Mouse (Mus musculus): ENCODE results near the gene AI481877. TPM values are rescaled to one million over a fixed set of nuclear protein-coding genes. Genes with fewer than 3 reads are reported as not detected.

Gene AI481877
- polyA plus RNA-seq, 1 experiment: 1.0 TPM

GRCm38 (mm10) chr4:59035786-59036350 is 102.9 kb downstream of the AI481877 start:
- no peaks in the 10 kb centered on the region for H3K27me3 ChIP-seq (ENCODE audit: control insufficient read depth, insufficient read depth, low read length, poor library complexity, severe bottlenecking)
- H3K9me3 ChIP-seq (replicated peaks; ENCODE audit: control insufficient read depth, insufficient read depth, low read length, poor library complexity, severe bottlenecking): peaks cover 14% of the 10 kb centered on the region
- no peak overlapping the region for H3K27ac ChIP-seq (ENCODE audit: insufficient read depth, low read length)
- H3K9ac ChIP-seq (ENCODE audit: low read depth, poor library complexity, severe bottlenecking): peak overlapping the region; percentile 86
- H3K4me1 ChIP-seq (ENCODE audit: control insufficient read depth, insufficient read depth, low read length): no peaks in the 10 kb centered on the region
- H3K36me3 ChIP-seq (ENCODE audit: control insufficient read depth, insufficient read depth, low read length, poor library complexity, severe bottlenecking): no peaks in the 10 kb centered on the region
- H3K4me3 ChIP-seq (ENCODE audit: low read depth, low read length): peak overlapping the region; percentile 90
- TF ChIP-seq CTCF (IDR thresholded peaks at IDR 0.05; ENCODE audit: low read depth, low read length): no peak
- no peak for TF ChIP-seq POLR2A (IDR thresholded peaks at IDR 0.05; ENCODE audit: insufficient read depth, low read length)
- no peak for TF ChIP-seq EP300 (IDR thresholded peaks at IDR 0.05; ENCODE audit: insufficient read depth, low read depth, low read length)

- Histone ChIP-seq H3K4me3 (ENCODE audit: low read depth, low read length) (peak within 1 kb of the TSS; percentile 90), H3K36me3 (ENCODE audit: control insufficient read depth, insufficient read depth, low read length, poor library complexity, severe bottlenecking) (no peaks in the 10 kb centered on the region), H3K27ac (ENCODE audit: insufficient read depth, low read length) (no peak within 1 kb of the TSS), H3K9ac (ENCODE audit: low read depth, poor library complexity, severe bottlenecking) (peak within 1 kb of the TSS; percentile 86), H3K4me1 (ENCODE audit: control insufficient read depth, insufficient read depth, low read length) (no peaks in the 10 kb centered on the region), H3K27me3 (ENCODE audit: control insufficient read depth, insufficient read depth, low read length, poor library complexity, severe bottlenecking) (no peaks in the 10 kb centered on the region), H3K9me3 (replicated peaks; ENCODE audit: control insufficient read depth, insufficient read depth, low read length, poor library complexity, severe bottlenecking) (peaks cover 14% of the 10 kb centered on the region)
- no peak for TF ChIP-seq POLR2A (IDR thresholded peaks at IDR 0.05; ENCODE audit: insufficient read depth, low read length)
- TF ChIP-seq EP300 (IDR thresholded peaks at IDR 0.05; ENCODE audit: insufficient read depth, low read depth, low read length): no peak
- no peak for TF ChIP-seq CTCF (IDR thresholded peaks at IDR 0.05; ENCODE audit: low read depth, low read length)
Measured at GRCm38 (mm10) chr4:59034918-59035785, 103.6 kb downstream of the AI481877 start, which contains the start of gene Gng10. Gene Gng10 (plus strand): TSS chr4:59035088.

- Histone ChIP-seq H3K27ac (ENCODE audit: insufficient read depth, low read length) (no peak overlapping the region), H3K4me1 (ENCODE audit: control insufficient read depth, insufficient read depth, low read length) (no peaks in the 10 kb centered on the region), H3K9ac (ENCODE audit: low read depth, poor library complexity, severe bottlenecking) (0 out of 2 replicates have a peak overlapping the region, but pooled peaks have one; percentile 86), H3K9me3 (replicated peaks; ENCODE audit: control insufficient read depth, insufficient read depth, low read length, poor library complexity, severe bottlenecking) (peaks cover 18% of the 10 kb centered on the region), H3K4me3 (ENCODE audit: low read depth, low read length) (no peak overlapping the region), H3K36me3 (ENCODE audit: control insufficient read depth, insufficient read depth, low read length, poor library complexity, severe bottlenecking) (no peaks in the 10 kb centered on the region), H3K27me3 (ENCODE audit: control insufficient read depth, insufficient read depth, low read length, poor library complexity, severe bottlenecking) (no peaks in the 10 kb centered on the region)
- TF ChIP-seq CTCF (IDR thresholded peaks at IDR 0.05; ENCODE audit: low read depth, low read length): no peak
Measured at GRCm38 (mm10) chr4:59034325-59034917, 104.4 kb downstream of the AI481877 start.

GRCm38 (mm10) chr4:59016922-59017321 is 121.9 kb downstream of the AI481877 start:
- H3K36me3 ChIP-seq (ENCODE audit: control insufficient read depth, insufficient read depth, low read length, poor library complexity, severe bottlenecking): peaks cover 4% of the 10 kb centered on the region; the same call in 1 of the 2 replicates
- H3K4me3 ChIP-seq (ENCODE audit: low read depth, low read length): no peak overlapping the region
- H3K27me3 ChIP-seq (ENCODE audit: control insufficient read depth, insufficient read depth, low read length, poor library complexity, severe bottlenecking): no peaks in the 10 kb centered on the region
- H3K4me1 ChIP-seq (ENCODE audit: control insufficient read depth, insufficient read depth, low read length): no peaks in the 10 kb centered on the region
- no peak overlapping the region for H3K27ac ChIP-seq (ENCODE audit: insufficient read depth, low read length)
- H3K9me3 ChIP-seq (replicated peaks; ENCODE audit: control insufficient read depth, insufficient read depth, low read length, poor library complexity, severe bottlenecking): no peaks in the 10 kb centered on the region
- TF ChIP-seq CTCF (IDR thresholded peaks at IDR 0.05; ENCODE audit: low read depth, low read length) (no peak), EP300 (IDR thresholded peaks at IDR 0.05; ENCODE audit: insufficient read depth, low read depth, low read length) (no peak), POLR2A (IDR thresholded peaks at IDR 0.05; ENCODE audit: insufficient read depth, low read length) (no peak)
- H3K9ac ChIP-seq (ENCODE audit: low read depth, poor library complexity, severe bottlenecking): no peak overlapping the region

GRCm38 (mm10) chr4:59015181-59015580 is 123.6 kb downstream of the AI481877 start:
- Histone ChIP-seq H3K4me1 (ENCODE audit: control insufficient read depth, insufficient read depth, low read length) (no peaks in the 10 kb centered on the region), H3K9me3 (replicated peaks; ENCODE audit: control insufficient read depth, insufficient read depth, low read length, poor library complexity, severe bottlenecking) (no peaks in the 10 kb centered on the region), H3K4me3 (ENCODE audit: low read depth, low read length) (no peak overlapping the region), H3K27me3 (ENCODE audit: control insufficient read depth, insufficient read depth, low read length, poor library complexity, severe bottlenecking) (no peaks in the 10 kb centered on the region), H3K9ac (ENCODE audit: low read depth, poor library complexity, severe bottlenecking) (no peak overlapping the region), H3K27ac (ENCODE audit: insufficient read depth, low read length) (no peak overlapping the region), H3K36me3 (ENCODE audit: control insufficient read depth, insufficient read depth, low read length, poor library complexity, severe bottlenecking) (peaks cover 1% of the 10 kb centered on the region; the same call in 1 of the 2 replicates)
- no peak for TF ChIP-seq CTCF (IDR thresholded peaks at IDR 0.05; ENCODE audit: low read depth, low read length)

- TF ChIP-seq EP300 (IDR thresholded peaks at IDR 0.05; ENCODE audit: insufficient read depth, low read depth, low read length) (no peak), CTCF (IDR thresholded peaks at IDR 0.05; ENCODE audit: low read depth, low read length) (no peak), POLR2A (IDR thresholded peaks at IDR 0.05; ENCODE audit: insufficient read depth, low read length) (no peak)
- no peaks in the 10 kb centered on the region for H3K27me3 ChIP-seq (ENCODE audit: control insufficient read depth, insufficient read depth, low read length, poor library complexity, severe bottlenecking)
Measured at GRCm38 (mm10) chr4:59011446-59011845, 127.3 kb downstream of the AI481877 start.

More at GRCm38 (mm10) chr4:59011446-59011845, 127.3 kb downstream of the AI481877 start:
- H3K9ac ChIP-seq (ENCODE audit: low read depth, poor library complexity, severe bottlenecking): no peak overlapping the region
- no peak overlapping the region for H3K27ac ChIP-seq (ENCODE audit: insufficient read depth, low read length)
- H3K4me1 ChIP-seq (ENCODE audit: control insufficient read depth, insufficient read depth, low read length): no peaks in the 10 kb centered on the region
- no peaks in the 10 kb centered on the region for H3K9me3 ChIP-seq (replicated peaks; ENCODE audit: control insufficient read depth, insufficient read depth, low read length, poor library complexity, severe bottlenecking)
- no peak overlapping the region for H3K4me3 ChIP-seq (ENCODE audit: low read depth, low read length)
- H3K36me3 ChIP-seq (ENCODE audit: control insufficient read depth, insufficient read depth, low read length, poor library complexity, severe bottlenecking): no peaks in the 10 kb centered on the region
